Mouse (Mus musculus) liver, embryonic 13.5 days (tissue): ENCODE results near the gene Mylip. TPM values are rescaled to one million over a fixed set of nuclear protein-coding genes. Genes with fewer than 3 reads are reported as not detected.

ENCODE experiments used
- ATAC-seq: fragments of 200-750 bp; cut with Nextera tagmentation; 2 replicates; pipeline ENCODE4 v1.8.0; 2017; ENCODE audit warnings: low read depth, mild to moderate bottlenecking, moderate number of reproducible peaks, moderate library complexity
- DNase-seq: peaks from one replicate; pipeline ENCODE4 v3.0.0; 2022
- H3K27ac ChIP-seq: fragments of 300-500 bp; sonication (generic); 2 replicates; pipeline ENCODE4 v1.5.1; 2015; ENCODE audit warnings: moderate library complexity, mild to moderate bottlenecking, inconsistent platforms
- H3K27me3 ChIP-seq: fragments of 300-500 bp; sonication (generic); 2 replicates; pipeline ENCODE4 v1.6.1; 2015; ENCODE audit warnings: mild to moderate bottlenecking, inconsistent platforms
- H3K36me3 ChIP-seq: fragments of 300-500 bp; sonication (generic); 2 replicates; pipeline ENCODE4 v1.6.1; 2015; ENCODE audit warnings: mild to moderate bottlenecking, inconsistent platforms
- H3K4me1 ChIP-seq: fragments of 300-500 bp; sonication (generic); replicated peaks from 2 replicates; pipeline ENCODE4 v1.6.1; 2015; ENCODE audit warnings: inconsistent platforms
- H3K4me2 ChIP-seq: fragments of 300-500 bp; sonication (generic); 2 replicates; pipeline ENCODE4 v1.6.1; 2015; ENCODE audit warnings: inconsistent platforms, mild to moderate bottlenecking, moderate library complexity
- H3K4me3 ChIP-seq: fragments of 300-500 bp; sonication (generic); replicated peaks from 2 replicates; pipeline ENCODE4 v1.5.1; 2015; ENCODE audit warnings: mild to moderate bottlenecking, inconsistent platforms
- H3K9ac ChIP-seq: fragments of 300-500 bp; sonication (generic); 2 replicates; pipeline ENCODE4 v1.6.1; 2015; ENCODE audit warnings: mild to moderate bottlenecking, inconsistent platforms
- H3K9me3 ChIP-seq: fragments of 300-500 bp; sonication (generic); replicated peaks from 2 replicates; pipeline ENCODE4 v1.6.1; 2016; ENCODE audit warnings: inconsistent platforms
- WGBS: fragments of 180-500 bp; shearing (Covaris S2); methylation state at CpG from one replicate; pipeline ENCODE4 v1.1.7; 2015; ENCODE audit not compliant: insufficient replicate concordance; 5-methylcytosine and 5-hydroxymethylcytosine counted together
- polyA plus RNA-seq: library from polyadenylated mRNA; unstranded; fragments of >200 nt; fragmentation: Nextera tagmentation; extraction: Ambion mirVana; gene quantifications from 2 replicates; pipeline ENCODE4 v1.2.1, GENCODE M21; 2015

Gene Mylip
- polyA plus RNA-seq, 1 experiment from 2014 or later, result 6.2 TPM

- ATAC-seq (no peak), DNase-seq (no peak)
- no peaks in the 10 kb centered on the region for H3K36me3 ChIP-seq
- no peaks in the 10 kb centered on the region for H3K9me3 ChIP-seq
- no peaks in the 10 kb centered on the region for H3K4me1 ChIP-seq
- H3K4me2 ChIP-seq, result no peak overlapping the region
- H3K4me3 ChIP-seq, result no peak overlapping the region
- no peak overlapping the region for H3K27ac ChIP-seq
- peaks cover 25% of the 10 kb centered on the region for H3K27me3 ChIP-seq
- H3K9ac ChIP-seq, result no peak overlapping the region
- 50% methylated on average over 2 of the region's 2 CpGs for WGBS
These were observed 17.1 kb upstream of the Mylip start for GRCm38 (mm10) chr13:45372456-45372855.

- no peak overlapping the region for H3K9ac ChIP-seq
- H3K27ac ChIP-seq, result no peak overlapping the region
- peaks cover 33% of the 10 kb centered on the region for H3K27me3 ChIP-seq
- H3K4me1 ChIP-seq, result no peaks in the 10 kb centered on the region
- DNase-seq (no peak), ATAC-seq (no peak)
- H3K9me3 ChIP-seq, result no peaks in the 10 kb centered on the region
- H3K4me2 ChIP-seq, result no peak overlapping the region
- no peaks in the 10 kb centered on the region for H3K36me3 ChIP-seq
- no peak overlapping the region for H3K4me3 ChIP-seq
- WGBS, result 39% methylated on average over 6 of the region's 6 CpGs
These were observed 14.7 kb upstream of the Mylip start for GRCm38 (mm10) chr13:45374846-45375245.

- no peaks in the 10 kb centered on the region for H3K9me3 ChIP-seq
- no peaks in the 10 kb centered on the region for H3K36me3 ChIP-seq
- H3K4me1 ChIP-seq, result peaks cover 24% of the 10 kb centered on the region
- 31% methylated on average over 7 of the region's 7 CpGs for WGBS
- H3K9ac ChIP-seq, result no peak overlapping the region
- ATAC-seq, result no peak
- no peak overlapping the region for H3K27ac ChIP-seq
- no peak for DNase-seq
- H3K4me3 ChIP-seq, result no peak overlapping the region
- H3K4me2 ChIP-seq, result no peak overlapping the region
- H3K27me3 ChIP-seq, result peaks cover 21% of the 10 kb centered on the region
These were observed 7.3 kb upstream of the Mylip start for GRCm38 (mm10) chr13:45382208-45382607.

GRCm38 (mm10) chr13:45384636-45385035 lies 4.9 kb upstream of the Mylip start:
- H3K4me1 ChIP-seq, result peaks cover 36% of the 10 kb centered on the region
- no peaks in the 10 kb centered on the region for H3K36me3 ChIP-seq
- no peaks in the 10 kb centered on the region for H3K9me3 ChIP-seq
- DNase-seq, result no peak
- no peak overlapping the region for H3K9ac ChIP-seq
- H3K27ac ChIP-seq, result peak overlapping the region; percentile 23; the same call in 1 of the 2 replicates
- H3K4me2 ChIP-seq, result no peak overlapping the region
- no peak overlapping the region for H3K4me3 ChIP-seq
- H3K27me3 ChIP-seq, result peaks cover 20% of the 10 kb centered on the region
- no peak for ATAC-seq
- 74% methylated on average over 2 of the region's 2 CpGs for WGBS

- Histone ChIP-seq H3K4me2 (peak overlapping the region; percentile 5; the same call in 1 of the 2 replicates), H3K4me1 (peaks cover 36% of the 10 kb centered on the region), H3K9ac (peak overlapping the region; percentile 11; the same call in 1 of the 2 replicates), H3K4me3 (no peak overlapping the region), H3K27me3 (peaks cover 26% of the 10 kb centered on the region), H3K27ac (no peak overlapping the region), H3K9me3 (no peaks in the 10 kb centered on the region), H3K36me3 (no peaks in the 10 kb centered on the region)
- ATAC-seq (peak; percentile 16; the same call in 1 of the 2 replicates), DNase-seq (peak; percentile 45)
- WGBS, result 61% methylated on average over 6 of the region's 6 CpGs
These were observed 4.0 kb upstream of the Mylip start for GRCm38 (mm10) chr13:45385521-45385920.

GRCm38 (mm10) chr13:45386253-45386652 lies 3.3 kb upstream of the Mylip start:
- no peaks in the 10 kb centered on the region for H3K9me3 ChIP-seq
- WGBS, result 87% methylated on average over 14 of the region's 14 CpGs
- DNase-seq (no peak), ATAC-seq (no peak)
- no peak overlapping the region for H3K4me2 ChIP-seq
- peaks cover 26% of the 10 kb centered on the region for H3K27me3 ChIP-seq
- no peak overlapping the region for H3K9ac ChIP-seq
- peaks cover 42% of the 10 kb centered on the region for H3K4me1 ChIP-seq
- H3K27ac ChIP-seq, result no peak overlapping the region
- H3K4me3 ChIP-seq, result no peak overlapping the region
- peaks cover under 1% of the 10 kb centered on the region; the same call in 1 of the 2 replicates for H3K36me3 ChIP-seq

- DNase-seq (no peak), ATAC-seq (no peak)
- 90% methylated on average over 4 of the region's 4 CpGs for WGBS
- peaks cover 26% of the 10 kb centered on the region for H3K27me3 ChIP-seq
- H3K9ac ChIP-seq, result no peak overlapping the region
- no peak overlapping the region for H3K27ac ChIP-seq
- peaks cover 51% of the 10 kb centered on the region for H3K4me1 ChIP-seq
- peaks cover 8% of the 10 kb centered on the region for H3K36me3 ChIP-seq
- H3K4me3 ChIP-seq, result no peak overlapping the region
- H3K9me3 ChIP-seq, result no peaks in the 10 kb centered on the region
- no peak overlapping the region for H3K4me2 ChIP-seq
These were observed 2.3 kb upstream of the Mylip start for GRCm38 (mm10) chr13:45387231-45387630.

- H3K4me2 ChIP-seq, result peak overlapping the region; percentile 91
- H3K27ac ChIP-seq, result 0 out of 2 replicates have a peak overlapping the region, but pooled peaks have one; percentile 75
These were observed 1.2 kb upstream of the Mylip start for GRCm38 (mm10) chr13:45388254-45388805.

GRCm38 (mm10) chr13:45388889-45389288 lies 653 bp upstream of the Mylip start:
- Histone ChIP-seq H3K27ac (peak overlapping the region; percentile 75), H3K27me3 (peaks cover 22% of the 10 kb centered on the region), H3K4me1 (peaks cover 61% of the 10 kb centered on the region), H3K4me2 (peak overlapping the region; percentile 91), H3K4me3 (peak overlapping the region; percentile 90), H3K9me3 (no peaks in the 10 kb centered on the region), H3K9ac (peak overlapping the region; percentile 73), H3K36me3 (peaks cover 22% of the 10 kb centered on the region)
- whole genome bisulfite sequencing, result 28% methylated on average over 4 of the region's 4 CpGs
- DNase-seq, result no peak
- ATAC-seq, result 0 out of 2 replicates have a peak, but pooled peaks have one; percentile 17

More at GRCm38 (mm10) chr13:45388254-45388805, 1.2 kb upstream of the Mylip start:
- Histone ChIP-seq H3K27me3 (peaks cover 23% of the 10 kb centered on the region), H3K4me1 (peaks cover 58% of the 10 kb centered on the region), H3K9ac (peak overlapping the region; percentile 73; the same call in 1 of the 2 replicates), H3K36me3 (peaks cover 18% of the 10 kb centered on the region), H3K4me3 (peak overlapping the region; percentile 90), H3K9me3 (no peaks in the 10 kb centered on the region)
- ATAC-seq, result no peak
- DNase-seq, result no peak
- 68% methylated on average over 16 of the region's 16 CpGs for WGBS

- H3K36me3 ChIP-seq, result peaks cover 34% of the 10 kb centered on the region
- under 1% methylated on average over 25 of the region's 25 CpGs for WGBS
- H3K9me3 ChIP-seq, result no peaks in the 10 kb centered on the region
- peak overlapping the region; percentile 91 for H3K4me2 ChIP-seq
- peak overlapping the region; percentile 95 for H3K9ac ChIP-seq
- H3K4me1 ChIP-seq, result peaks cover 67% of the 10 kb centered on the region
- H3K4me3 ChIP-seq, result peak overlapping the region; percentile 90
- DNase-seq, result peak; percentile 38
- H3K27me3 ChIP-seq, result peaks cover 22% of the 10 kb centered on the region
- ATAC-seq, result 0 out of 2 replicates have a peak, but pooled peaks have one; percentile 5
- H3K27ac ChIP-seq, result peak overlapping the region; percentile 88
These were observed 895 bp downstream of the Mylip start for GRCm38 (mm10) chr13:45390312-45390961.

GRCm38 (mm10) chr13:45390962-45391853 lies 1.7 kb downstream of the Mylip start:
- WGBS, result 14% methylated on average over 19 of the region's 19 CpGs
- peaks cover 21% of the 10 kb centered on the region for H3K27me3 ChIP-seq
- H3K9me3 ChIP-seq, result no peaks in the 10 kb centered on the region
- peak overlapping the region; percentile 90 for H3K4me3 ChIP-seq
- H3K36me3 ChIP-seq, result peaks cover 42% of the 10 kb centered on the region
- ATAC-seq (no peak), DNase-seq (peak; percentile 38)
- peak overlapping the region; percentile 88 for H3K27ac ChIP-seq
- peak overlapping the region; percentile 91 for H3K4me2 ChIP-seq
- peaks cover 66% of the 10 kb centered on the region for H3K4me1 ChIP-seq
- H3K9ac ChIP-seq, result peak overlapping the region; percentile 95
